ENCODE assay signal across 21 mouse cellular contexts in genomic region chr1:153999776-154000175, GRCm38 (mm10).
"Had no signal": no experiment of that assay in that cellular context is flagged by ENCODE, and none has a peak within 500 bp of the region (broad histone marks: within the 10 kb centered on the region; RNA-seq: fewer than 3 reads in every experiment).

No protein-coding gene starts in this region.

- H3K9ac ChIP-seq: limb, embryonic 13.5 days; liver, embryonic 12.5 days; liver, embryonic 15.5 days; lung, embryonic 15.5 days; midbrain, embryonic 12.5 days; neural tube, embryonic 13.5 days had no signal

- DNase-seq: kidney, adult 2 months; kidney, postnatal 25 days; layer of hippocampus, adult 9-11 months; liver; lung, adult 18-20 months; lung, postnatal 10 days; lung, postnatal 36 days; thymus, adult 2 months; thymus, postnatal 14 days; thymus, postnatal 4 days had no signal

- H3K36me3 ChIP-seq: limb, embryonic 10.5 days; limb, embryonic 13.5 days; liver, embryonic 12.5 days; liver, embryonic 15.5 days; lung, embryonic 15.5 days; midbrain, embryonic 12.5 days; neural tube, embryonic 13.5 days had no signal

- H3K4me2 ChIP-seq: limb, embryonic 13.5 days; liver, embryonic 12.5 days; liver, embryonic 15.5 days; lung, embryonic 15.5 days; midbrain, embryonic 12.5 days; neural tube, embryonic 13.5 days had no signal

- H3K9me3 ChIP-seq: limb, embryonic 10.5 days; limb, embryonic 13.5 days; liver, embryonic 12.5 days; liver, embryonic 15.5 days; lung, embryonic 15.5 days; midbrain, embryonic 12.5 days; neural tube, embryonic 13.5 days had no signal

- H3K27ac ChIP-seq: kidney, postnatal 0 days; layer of hippocampus, adult 2 months; limb, embryonic 10.5 days; limb, embryonic 13.5 days; liver, embryonic 12.5 days; liver, embryonic 15.5 days; lung, embryonic 15.5 days; midbrain, embryonic 12.5 days; neural tube, embryonic 13.5 days had no signal

- H3K27me3 ChIP-seq: limb, embryonic 13.5 days; liver, embryonic 12.5 days; liver, embryonic 15.5 days; lung, embryonic 15.5 days; midbrain, embryonic 12.5 days; neural tube, embryonic 13.5 days had no signal

- H3K4me3 ChIP-seq: layer of hippocampus, adult 2 months; limb, embryonic 10.5 days; limb, embryonic 13.5 days; liver, embryonic 12.5 days; liver, embryonic 15.5 days; lung, embryonic 15.5 days; midbrain, embryonic 12.5 days; myocyte; neural tube, embryonic 13.5 days had no signal

- ATAC-seq: liver, embryonic 12.5 days; midbrain, embryonic 16.5 days had no signal
